Mouse (Mus musculus) E14TG2a.4 (cell line): Measurements from ENCODE around the gene Atp6v1e2.

Experiments used
- CTCF ChIP-seq: conservative IDR thresholded peaks from 2 replicates; pipeline ENCODE4 v1.5.1; 2014; ENCODE audit warnings: low read length
- NANOG ChIP-seq: IDR thresholded peaks from 2 replicates; pipeline ENCODE4 v1.6.1; 2014; ENCODE audit warnings: borderline replicate concordance, low read length, mixed read lengths
- POU5F1 ChIP-seq: IDR thresholded peaks from 2 replicates; pipeline ENCODE4 v1.6.1; 2014; ENCODE audit warnings: low read length, borderline replicate concordance

- TF ChIP-seq CTCF (no peak), POU5F1 (no peak), NANOG (no peak)
Observed at GRCm38 (mm10) chr17:86981205-86981604, 33.5 kb upstream of the Atp6v1e2 start.
